Mouse (Mus musculus): ENCODE data around the gene Vps13d.

GRCm38 (mm10) chr4:145222064-145222463, 27.3 kb upstream of the Vps13d start:
- TF ChIP-seq CTCF (IDR thresholded peaks at IDR 0.05; ENCODE audit: insufficient read depth, low read depth, low read length) (no peak), POLR2A (IDR thresholded peaks at IDR 0.05; ENCODE audit: insufficient read depth, low read depth, low read length) (no peak)
